Mouse (Mus musculus) MEL (cell line): Measurements from ENCODE around the gene Clca3a1. TPM values are rescaled to one million over a fixed set of nuclear protein-coding genes. Genes with fewer than 3 reads are reported as not detected.

Experiments
- DNase-seq: peaks from one replicate; pipeline ENCODE4 v3.0.0; 2011; ENCODE audit warnings: low read depth, low spot score
- H3K27ac ChIP-seq: 2 replicates; pipeline ENCODE4 v1.5.1; 2012; ENCODE audit warnings: low read depth, mild to moderate bottlenecking, control low read depth, low read length, moderate library complexity; ENCODE audit not compliant: control insufficient read depth
- H3K27me3 ChIP-seq, 2 experiments: fragments of 150-350 bp in 1 of 2; sonication (generic) in 1 of 2; 2 replicates each; pipeline ENCODE4 v1.6.1; 2012; ENCODE audit warnings: low read length in 2 of 2, mild to moderate bottlenecking in 2 of 2, improper control_type of control experiment in 1 of 2, moderate library complexity in 1 of 2; ENCODE audit not compliant: insufficient read depth in 2 of 2, control insufficient read depth in 1 of 2
- H3K36me3 ChIP-seq, 2 experiments: 2 replicates each; pipeline ENCODE4 v1.6.1; 2012 to 2014; ENCODE audit warnings: low read length in 2 of 2, improper control_type of control experiment in 1 of 2, inconsistent platforms in 1 of 2, mild to moderate bottlenecking in 1 of 2; ENCODE audit not compliant: insufficient read depth in 2 of 2, control insufficient read depth in 1 of 2
- H3K4me1 ChIP-seq, 2 experiments: fragments of 150-350 bp in 1 of 2; sonication (generic) in 1 of 2; 2 replicates each; pipeline ENCODE4 v1.6.1; 2012; ENCODE audit warnings: low read length in 2 of 2, improper control_type of control experiment in 1 of 2, mild to moderate bottlenecking in 1 of 2; ENCODE audit not compliant: insufficient read depth in 2 of 2, control insufficient read depth in 1 of 2
- H3K4me3 ChIP-seq, 2 experiments: fragments of 150-350 bp in 1 of 2; sonication (generic) in 1 of 2; 2 replicates each; pipeline ENCODE4 v1.5.1; 2012; ENCODE audit warnings: low read depth in 2 of 2, low read length in 2 of 2, mild to moderate bottlenecking in 2 of 2, moderate library complexity in 2 of 2, control low read depth in 1 of 2, improper control_type of control experiment in 1 of 2; ENCODE audit not compliant: control insufficient read depth in 1 of 2, insufficient read depth in 1 of 2
- H3K79me2 ChIP-seq: 2 replicates; pipeline ENCODE4 v1.6.1; 2012; ENCODE audit warnings: mild to moderate bottlenecking, low read length, moderate library complexity; ENCODE audit not compliant: control insufficient read depth, poor library complexity, insufficient read depth
- H3K9ac ChIP-seq: 2 replicates; pipeline ENCODE4 v1.6.1; 2012; ENCODE audit warnings: low read depth, mild to moderate bottlenecking, control low read depth, low read length, moderate library complexity; ENCODE audit not compliant: control insufficient read depth, poor library complexity, severe bottlenecking
- H3K9me3 ChIP-seq: fragments of 150-350 bp; sonication (generic); replicated peaks from 2 replicates; pipeline ENCODE4 v1.6.1; 2012; ENCODE audit warnings: mild to moderate bottlenecking, low read length, improper control_type of control experiment, moderate library complexity; ENCODE audit not compliant: insufficient read depth
- CHD1 ChIP-seq: IDR thresholded peaks from 2 replicates; pipeline ENCODE4 v1.6.1; 2012; ENCODE audit warnings: low read depth, mild to moderate bottlenecking, inconsistent platforms, low read length, improper control_type of control experiment
- CTCF ChIP-seq, 3 experiments: IDR thresholded peaks in 2 of 3; conservative IDR thresholded peaks in 1 of 3; 2 replicates each; pipeline ENCODE4 v1.5.1; 2011 to 2012; ENCODE audit warnings: low read length in 3 of 3, low read depth in 2 of 3, mild to moderate bottlenecking in 2 of 3, improper control_type of control experiment in 1 of 3, inconsistent platforms in 1 of 3, mixed read lengths in 1 of 3, moderate library complexity in 1 of 3; ENCODE audit not compliant: control insufficient read depth in 1 of 3, insufficient read depth in 1 of 3, poor library complexity in 1 of 3, severe bottlenecking in 1 of 3
- E2F4 ChIP-seq: IDR thresholded peaks from 2 replicates; pipeline ENCODE4 v1.6.1; 2011; ENCODE audit warnings: low read depth, low read length, improper control_type of control experiment, borderline replicate concordance
- ELF1 ChIP-seq: IDR thresholded peaks from 2 replicates; pipeline ENCODE4 v1.6.1; 2014; ENCODE audit warnings: low read depth, mild to moderate bottlenecking, inconsistent platforms, low read length, improper control_type of control experiment, moderate library complexity
- GATA1 ChIP-seq: IDR thresholded peaks from 2 replicates; pipeline ENCODE4 v1.6.1; 2011; ENCODE audit warnings: low read depth, low read length, improper control_type of control experiment
- HCFC1 ChIP-seq: IDR thresholded peaks from 2 replicates; pipeline ENCODE4 v1.6.1; 2012; ENCODE audit warnings: low read depth, mild to moderate bottlenecking, inconsistent platforms, low read length, improper control_type of control experiment, moderate library complexity
- JUND ChIP-seq: IDR thresholded peaks from 2 replicates; pipeline ENCODE4 v1.6.1; 2011; ENCODE audit warnings: low read depth, mild to moderate bottlenecking, improper control_type of control experiment, low read length
- KAT2A ChIP-seq: conservative IDR thresholded peaks from 2 replicates; pipeline ENCODE4 v1.6.1; 2012; ENCODE audit warnings: low read depth, low read length, improper control_type of control experiment, inconsistent platforms
- MAX ChIP-seq: IDR thresholded peaks from 2 replicates; pipeline ENCODE4 v1.6.1; 2011; ENCODE audit warnings: low read length, improper control_type of control experiment
- MAZ ChIP-seq: IDR thresholded peaks from 2 replicates; pipeline ENCODE4 v1.6.1; 2012; ENCODE audit warnings: low read depth, mild to moderate bottlenecking, inconsistent platforms, low read length, improper control_type of control experiment
- MEF2A ChIP-seq: IDR thresholded peaks from 2 replicates; pipeline ENCODE4 v1.6.1; 2014; ENCODE audit warnings: low read depth, mild to moderate bottlenecking, inconsistent platforms, low read length, improper control_type of control experiment; ENCODE audit not compliant: poor library complexity, insufficient replicate concordance, severe bottlenecking; ENCODE audit errors: extremely low read depth
- POLR2A ChIP-seq, 2 experiments: IDR thresholded peaks; 2 replicates each; pipeline ENCODE4 v1.6.1; 2011 to 2012; ENCODE audit warnings: low read length in 2 of 2, mild to moderate bottlenecking in 2 of 2, control low read depth in 1 of 2, improper control_type of control experiment in 1 of 2, low read depth in 1 of 2, moderate library complexity in 1 of 2; ENCODE audit not compliant: control insufficient read depth in 1 of 2, insufficient read depth in 1 of 2, poor library complexity in 1 of 2
- POLR2AphosphoS2 ChIP-seq: IDR thresholded peaks from 2 replicates; pipeline ENCODE4 v1.6.1; 2011; ENCODE audit warnings: low read length, improper control_type of control experiment
- RCOR1 ChIP-seq: IDR thresholded peaks from 2 replicates; pipeline ENCODE4 v1.6.1; 2012; ENCODE audit warnings: low read depth, mild to moderate bottlenecking, inconsistent platforms, low read length, improper control_type of control experiment
- SMC3 ChIP-seq: IDR thresholded peaks from 2 replicates; pipeline ENCODE4 v1.6.1; 2011; ENCODE audit warnings: low read depth, low read length, improper control_type of control experiment
- TAL1 ChIP-seq: IDR thresholded peaks from 2 replicates; pipeline ENCODE4 v1.6.1; 2012; ENCODE audit warnings: mild to moderate bottlenecking, inconsistent platforms, low read length, moderate library complexity, mixed read lengths
- TBP ChIP-seq: IDR thresholded peaks from 2 replicates; pipeline ENCODE4 v1.8.0; 2011; ENCODE audit warnings: low read depth, low read length, improper control_type of control experiment
- USF2 ChIP-seq, 2 experiments: IDR thresholded peaks; 2 replicates each; pipeline ENCODE4 v1.6.1; 2011 to 2012; ENCODE audit warnings: improper control_type of control experiment in 2 of 2, low read length in 2 of 2, borderline replicate concordance in 1 of 2, inconsistent platforms in 1 of 2, low read depth in 1 of 2, mild to moderate bottlenecking in 1 of 2; ENCODE audit not compliant: insufficient read depth in 1 of 2
- ZKSCAN1 ChIP-seq: IDR thresholded peaks from 2 replicates; pipeline ENCODE4 v1.6.1; 2012; ENCODE audit warnings: low read depth, mild to moderate bottlenecking, inconsistent platforms, low read length, improper control_type of control experiment, moderate library complexity
- polyA plus RNA-seq, 2 experiments: library from polyadenylated mRNA; stranded (reverse) in 1 of 2; unstranded in 1 of 2; fragments of >175 nt in 1 of 2; fragments of >200 nt in 1 of 2; gene quantifications; 2 replicates each; pipeline versions ENCODE4 v1.2.1 to v1.2.4; 2012; ENCODE audit warnings: low replicate concordance in 2 of 2, low read depth in 1 of 2; ENCODE audit not compliant: insufficient read length in 2 of 2, insufficient read depth in 1 of 2, missing spikeins in 1 of 2
- total RNA-seq: library from RNA; depleted of rRNA; stranded (reverse); fragments of 300-350 nt; gene quantifications from 2 replicates; pipeline ENCODE4 v1.2.3, GENCODE M21; 2012; rRNA removed

The Clca3a1 gene
- total and polyA plus RNA-seq, 3 experiments = 0.12 to 0.40 TPM; not detected in 1

GRCm38 (mm10) chr3:144681542-144681941 is 79.2 kb downstream of the Clca3a1 start:
- Histone ChIP-seq H3K4me1 (peaks cover 9 to 10% of the 10 kb centered on the region in 2 experiments), H3K27me3 (no peaks in the 10 kb centered on the region), H3K9ac (no peak overlapping the region), H3K4me3 (no peak overlapping the region), H3K27ac (no peak overlapping the region), H3K9me3 (no peaks in the 10 kb centered on the region), H3K36me3 (peaks cover 0 to 16% of the 10 kb centered on the region in 2 experiments; a peak in 2 of 4 replicates), H3K79me2 (no peaks in the 10 kb centered on the region)
- DNase-seq = no peak
- TF ChIP-seq MAX (no peak), USF2 (IDR thresholded peaks at IDR 0.05; ENCODE audit: borderline replicate concordance in 1 of 2, insufficient read depth in 1 of 2, low read depth in 1 of 2, low read length in 2 of 2) (no peak), MEF2A (no peak), ELF1 (no peak), RCOR1 (no peak), JUND (no peak), KAT2A (no peak), SMC3 (no peak), GATA1 (no peak), POLR2AphosphoS2 (no peak), E2F4 (no peak), ZKSCAN1 (no peak), POLR2A (IDR thresholded peaks at IDR 0.05; ENCODE audit: control insufficient read depth in 1 of 2, insufficient read depth in 1 of 2, low read depth in 1 of 2, low read length in 2 of 2, poor library complexity in 1 of 2) (no peak), TAL1 (no peak), TBP (no peak)

DNA sequence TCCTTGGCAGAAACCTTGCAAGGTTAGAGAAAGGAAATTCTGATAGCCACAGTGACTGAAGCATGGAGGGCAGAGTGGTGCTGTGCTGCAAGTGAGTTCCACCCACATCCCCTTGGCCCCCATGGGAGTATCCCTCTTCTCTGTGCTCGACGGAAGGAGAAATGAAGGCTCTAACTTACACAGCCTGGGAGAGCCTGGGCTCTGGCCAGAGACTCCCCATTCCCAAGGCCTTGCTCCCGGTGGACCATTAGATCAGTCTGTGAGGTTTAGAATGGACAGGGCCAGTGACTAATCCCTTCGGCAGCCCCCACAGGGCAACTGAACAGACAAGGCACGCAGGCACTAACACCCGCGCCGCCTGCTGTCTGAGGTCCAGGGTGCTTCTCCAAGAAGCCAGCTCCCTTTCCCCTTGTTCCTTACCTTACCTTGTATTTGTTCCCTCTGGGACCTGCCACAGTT is 81.0 kb downstream of the Clca3a1 start:
- H3K27ac ChIP-seq = no peak overlapping the region
- peaks cover 9 to 10% of the 10 kb centered on the region in 2 experiments for H3K4me1 ChIP-seq
- no peak for DNase-seq
- H3K79me2 ChIP-seq = no peaks in the 10 kb centered on the region
- H3K27me3 ChIP-seq = no peaks in the 10 kb centered on the region
- TF ChIP-seq HCFC1 = no peak
- TF ChIP-seq CHD1 = no peak
- no peak for TF ChIP-seq CTCF (IDR thresholded peaks at IDR 0.05 in 2 of 3, conservative IDR thresholded peaks at IDR 0.05 in 1 of 3; ENCODE audit: control insufficient read depth in 1 of 3, insufficient read depth in 1 of 3, low read depth in 2 of 3, low read length in 3 of 3, poor library complexity in 1 of 3, severe bottlenecking in 1 of 3)
- no peak for TF ChIP-seq KAT2A
- no peak for TF ChIP-seq MAZ
- TF ChIP-seq, all 39 proteins: peak for 0
- H3K9ac ChIP-seq = no peak overlapping the region
- H3K9me3 ChIP-seq = no peaks in the 10 kb centered on the region
- no peak overlapping the region for H3K4me3 ChIP-seq
- H3K36me3 ChIP-seq = peaks cover 0 to 16% of the 10 kb centered on the region in 2 experiments; a peak in 2 of 4 replicates

Other genes with a start within 250 kb of the Clca3a1 start
- gene Hs2st1, start 190.8 kb downstream of the Clca3a1 start, total RNA-seq = 13.5 and 13.6 TPM in 2 replicates
- 10 to 100 TPM in 1 of 2 experiments, not detected in 1; 16.1 TPM for gene Hs2st1, start 190.8 kb downstream of the Clca3a1 start, polyA plus RNA-seq
- 307 and 316 TPM in 2 replicates for gene Selenof, start 190.7 kb downstream of the Clca3a1 start, total RNA-seq
- gene Selenof, start 190.7 kb downstream of the Clca3a1 start, polyA plus RNA-seq = 1,000 to 10,000 TPM in 1 of 2 experiments, 100 to 1,000 TPM in 1; 265 to 1,760 TPM
- 33.9 and 39.6 TPM in 2 replicates for gene Sh3glb1, start 40.6 kb downstream of the Clca3a1 start, total RNA-seq
- gene Sh3glb1, start 40.6 kb downstream of the Clca3a1 start, polyA plus RNA-seq = 10 to 100 TPM; 61.9 to 89.2 TPM
- 0.08 and 0.13 TPM in 2 replicates for gene Clca3a2, start 58.5 kb upstream of the Clca3a1 start, total RNA-seq
- 1 to 10 TPM in 1 of 2 experiments, not detected in 1; 1.5 TPM for gene Clca3a2, start 58.5 kb upstream of the Clca3a1 start, polyA plus RNA-seq
- gene Clca3b, start 88.4 kb upstream of the Clca3a1 start, total RNA-seq = not detected in 2 replicates
- under 1 TPM in 1 of 2 experiments, not detected in 1; 0.11 TPM for gene Clca3b, start 88.4 kb upstream of the Clca3a1 start, polyA plus RNA-seq
- not detected in 2 replicates for gene Clca4b, start 171.6 kb upstream of the Clca3a1 start, total RNA-seq
- under 1 TPM in 1 of 2 experiments, not detected in 1; 0.03 TPM for gene Clca4b, start 171.6 kb upstream of the Clca3a1 start, polyA plus RNA-seq
- not detected in 2 replicates for gene Clca4a, start 214.1 kb upstream of the Clca3a1 start, total RNA-seq
- gene Clca4a, start 214.1 kb upstream of the Clca3a1 start, polyA plus RNA-seq = not detected